Mouse (Mus musculus): ENCODE data around the gene Gm20855. TPM values are rescaled to one million over a fixed set of nuclear protein-coding genes. Genes with fewer than 3 reads are reported as not detected.

The Gm20855 gene
- total RNA-seq (2023), result not detected

DNA sequence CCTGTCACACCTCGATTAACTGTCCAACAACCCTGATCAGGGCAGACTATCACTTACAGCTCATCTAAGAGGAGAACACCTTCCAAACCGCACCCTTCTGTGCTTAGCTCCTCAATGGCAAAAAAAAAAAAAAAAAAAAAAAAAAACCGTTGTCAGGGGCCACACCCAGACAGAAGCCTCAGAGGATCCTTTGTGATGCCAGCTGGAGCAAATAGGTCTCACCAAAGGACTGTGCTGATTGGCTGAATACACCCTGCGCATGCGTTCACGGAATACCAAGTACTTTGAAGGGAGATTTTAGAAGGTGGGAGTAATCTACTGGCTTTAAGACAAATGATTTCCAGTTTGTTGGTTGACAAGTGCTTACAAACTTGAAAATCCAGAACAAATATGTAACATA lies at the start of gene Gm20855:
TSS of gene Gm20855 (minus strand) at position 101 of the 400 bp plus-strand sequence.

